Mouse (Mus musculus) spleen, postnatal 10 days (tissue): Measurements from ENCODE around the gene Tas2r120.
"Not testable (repeated sequence)": the region's sequence is repeated elsewhere in the genome, so short reads cannot be mapped to it uniquely, and the experiment has no call there.

Experiments used
- DNase-seq, 2 experiments: peaks; one replicate each; pipeline ENCODE4 v3.0.0; 2021 to 2022; ENCODE audit warnings: low spot score in 2 of 2

Tas2r120 gene

GRCm38 (mm10) chr6:132656653-132657052 lies at the start of gene Tas2r120:
TSS of gene Tas2r120 (plus strand) at chr6:132656953.
- no peak for DNase-seq

GRCm38 (mm10) chr6:132649399-132649798 lies 7.4 kb upstream of the Tas2r120 start:
- no peak for DNase-seq

- no peak for DNase-seq
These were observed 5.3 kb upstream of the Tas2r120 start, which contains the start of gene A630073D07Rik for GRCm38 (mm10) chr6:132651426-132651825. TSS of gene A630073D07Rik (minus strand) at chr6:132651526.

GRCm38 (mm10) chr6:132691596-132691995 lies 34.8 kb downstream of the Tas2r120 start:
- DNase-seq, result not testable (repeated sequence)

- no peak for DNase-seq
These were observed 44.2 kb downstream of the Tas2r120 start, which contains the start of gene Tas2r121 for GRCm38 (mm10) chr6:132700907-132701306. TSS of gene Tas2r121 (minus strand) at chr6:132701007.
